Comparison of ENCODE assay signal across 9 mouse cellular contexts in the genomic region with DNA sequence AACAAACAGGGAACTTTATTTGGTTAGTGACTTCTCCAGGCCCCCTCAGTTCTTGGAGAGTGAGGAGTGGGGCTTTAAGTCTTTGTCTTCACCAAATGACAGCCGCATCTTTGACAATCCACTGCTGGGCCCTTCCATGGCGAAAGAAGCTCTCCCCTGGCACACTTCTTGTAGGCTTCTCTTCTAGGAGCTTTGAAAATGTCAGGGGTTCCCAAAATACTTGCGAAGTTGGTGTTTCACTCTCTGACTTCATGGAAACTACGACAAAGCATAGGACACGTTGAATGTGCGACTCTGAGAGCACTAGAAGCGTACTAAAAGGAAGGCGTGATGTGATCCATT. TPM values are rescaled to one million over a fixed set of nuclear protein-coding genes. Genes with fewer than 3 reads are reported as not detected.
A peak's percentile ranks its signal among the peaks of the same experiment; 100 is the strongest.
DNase-seq lines count a peak whose midpoint lies in the region; ATAC-seq lines count a peak whose summit lies in the region.
"Had no signal": no experiment of that assay in that cellular context is flagged by ENCODE, and none has a peak within 500 bp of the region (broad histone marks: within the 10 kb centered on the region; RNA-seq: fewer than 3 reads in every experiment).

No protein-coding gene starts in this region.

- no peaks in the 10 kb centered on the region for H3K9me3 ChIP-seq in heart, embryonic 16.5 days (replicated peaks; ENCODE audit: control insufficient read depth, low read length)
- H3K9me3 ChIP-seq in hindbrain, embryonic 10.5 days: no peaks in the 10 kb centered on the region
- H3K9me3 ChIP-seq in midbrain, embryonic 10.5 days (replicated peaks): no peaks in the 10 kb centered on the region

- no peaks in the 10 kb centered on the region for H3K27me3 ChIP-seq in heart, embryonic 16.5 days (ENCODE audit: control insufficient read depth, insufficient read depth, low read length)
- H3K27me3 ChIP-seq in hindbrain, embryonic 10.5 days (ENCODE audit: insufficient read depth, poor library complexity, severe bottlenecking): no peaks in the 10 kb centered on the region
- no peaks in the 10 kb centered on the region for H3K27me3 ChIP-seq in midbrain, embryonic 10.5 days (ENCODE audit: low read depth, poor library complexity, severe bottlenecking)

- 17% methylated on average over 8 of the region's 8 CpGs for WGBS in heart, embryonic 16.5 days
- 18% methylated on average over 8 of the region's 8 CpGs for WGBS in hindbrain, embryonic 10.5 days
- WGBS in midbrain, embryonic 10.5 days: 20% methylated on average over 8 of the region's 8 CpGs

- intact Hi-C loops in heart, postnatal 14 days (cut with DNase I): no loop called here
- intact Hi-C loops in left cerebral cortex, postnatal 25 days (cut with DNase I): no loop called here

- ATAC-seq in heart, embryonic 16.5 days (replicated peaks; ENCODE audit: extremely low read depth, insufficient read depth, low FRiP score): no peak

- no peaks in the 10 kb centered on the region for H3K36me3 ChIP-seq in heart, embryonic 16.5 days (ENCODE audit: control insufficient read depth, insufficient read depth)
- H3K36me3 ChIP-seq in hindbrain, embryonic 10.5 days: 0 out of 2 replicates have a peak, but pooled peaks cover 5% of the 10 kb centered on the region
- peaks cover 11% of the 10 kb centered on the region for H3K36me3 ChIP-seq in midbrain, embryonic 10.5 days

- H3K4me2 ChIP-seq in heart, embryonic 16.5 days (ENCODE audit: low read depth, low read length): peak overlapping the region; percentile 85

- peaks cover 13% of the 10 kb centered on the region for H3K4me1 ChIP-seq in heart, embryonic 16.5 days (ENCODE audit: control insufficient read depth, insufficient read depth, low read length)
- peaks cover 22% of the 10 kb centered on the region for H3K4me1 ChIP-seq in hindbrain, embryonic 10.5 days (replicated peaks)
- H3K4me1 ChIP-seq in midbrain, embryonic 10.5 days: peaks cover 21% of the 10 kb centered on the region

- peak overlapping the region; percentile 97 for H3K27ac ChIP-seq in heart, embryonic 16.5 days (ENCODE audit: low read length)
- H3K27ac ChIP-seq in hindbrain, embryonic 10.5 days: peak overlapping the region; percentile 97
- H3K27ac ChIP-seq in midbrain, embryonic 10.5 days (replicated peaks): peak overlapping the region; percentile 98

- DNase-seq in heart, postnatal 14 days: no peak
- DNase-seq in MEL-GATA-1-ER (ENCODE audit: extremely low read depth, low read depth): peak; percentile 12
- no peak for DNase-seq in hindbrain, embryonic 10.5 days (ENCODE audit: low spot score)
- no peak for DNase-seq in midbrain, embryonic 10.5 days (ENCODE audit: low spot score)
- no peak for DNase-seq in layer of hippocampus, postnatal 36 days
- no peak for DNase-seq in left cerebral cortex, postnatal 25 days (ENCODE audit: low spot score in 2 of 2)
- DNase-seq in frontal cortex, postnatal 25 days (ENCODE audit: low spot score in 2 of 2): no peak

- H3K4me3 ChIP-seq in heart, embryonic 16.5 days (ENCODE audit: low read length): peak overlapping the region; percentile 85
- H3K4me3 ChIP-seq in hindbrain, embryonic 10.5 days: peak overlapping the region; percentile 77
- H3K4me3 ChIP-seq in midbrain, embryonic 10.5 days: peak overlapping the region; percentile 83

- H3K9ac ChIP-seq in heart, embryonic 16.5 days (ENCODE audit: low read length): peak overlapping the region; percentile 91

RNA-seq across cellular contexts. Expression of a gene that starts 0.4 kb away (rescaled TPM):
- polyA plus RNA-seq in heart, embryonic 16.5 days (2015; fragmentation: Nextera tagmentation; extraction: Ambion mirVana): 18.9 and 20.9 TPM in 2 replicates
- 10 to 100 TPM; 40.3 to 45.7 TPM for total RNA-seq in heart, postnatal 14 days (2021)
- 29.8 and 36.3 TPM in 2 replicates for polyA plus RNA-seq in hindbrain, embryonic 10.5 days (2016; fragmentation: Nextera tagmentation; extraction: Ambion mirVana)
- polyA plus RNA-seq in midbrain, embryonic 10.5 days (2016; fragmentation: Nextera tagmentation; extraction: Ambion mirVana): 34.3 and 43.5 TPM in 2 replicates
- 10 to 100 TPM; 76.6 to 79.9 TPM for total RNA-seq in layer of hippocampus, postnatal 36 days (2021)
- 10 to 100 TPM; 71.5 to 74.2 TPM for total RNA-seq in left cerebral cortex, postnatal 25 days (2021)

RNA-seq across cellular contexts. Expression of a gene that starts 18.4 kb away (rescaled TPM):
- polyA plus RNA-seq in heart, embryonic 16.5 days (2015; fragmentation: Nextera tagmentation; extraction: Ambion mirVana): 0.12 TPM in 2 replicates
- total RNA-seq in heart, postnatal 14 days (2021): not detected
- not detected in 2 replicates for polyA plus RNA-seq in hindbrain, embryonic 10.5 days (2016; fragmentation: Nextera tagmentation; extraction: Ambion mirVana)
- polyA plus RNA-seq in midbrain, embryonic 10.5 days (2016; fragmentation: Nextera tagmentation; extraction: Ambion mirVana): 0.23 TPM in 1 of 2 replicates, not detected in the other
- not detected for total RNA-seq in layer of hippocampus, postnatal 36 days (2021)
- not detected for total RNA-seq in left cerebral cortex, postnatal 25 days (2021)
- polyA plus RNA-seq: Patski had no signal
